Mouse (Mus musculus) layer of hippocampus, postnatal 36 days (tissue): ENCODE measurements around the gene Clnk. TPM values are rescaled to one million over a fixed set of nuclear protein-coding genes. Genes with fewer than 3 reads are reported as not detected.
A peak's percentile ranks its signal among the peaks of the same experiment; 100 is the strongest.

Source experiments
- DNase-seq, 2 experiments: peaks; one replicate each; pipeline ENCODE4 v3.0.0; 2022
- total RNA-seq, 2 experiments: library from RNA; stranded (reverse); gene quantifications; 2 replicates each; pipeline ENCODE4 v1.2.3; 2021

Clnk gene
- total RNA-seq, 2 experiments from 2014 or later: not detected

DNA sequence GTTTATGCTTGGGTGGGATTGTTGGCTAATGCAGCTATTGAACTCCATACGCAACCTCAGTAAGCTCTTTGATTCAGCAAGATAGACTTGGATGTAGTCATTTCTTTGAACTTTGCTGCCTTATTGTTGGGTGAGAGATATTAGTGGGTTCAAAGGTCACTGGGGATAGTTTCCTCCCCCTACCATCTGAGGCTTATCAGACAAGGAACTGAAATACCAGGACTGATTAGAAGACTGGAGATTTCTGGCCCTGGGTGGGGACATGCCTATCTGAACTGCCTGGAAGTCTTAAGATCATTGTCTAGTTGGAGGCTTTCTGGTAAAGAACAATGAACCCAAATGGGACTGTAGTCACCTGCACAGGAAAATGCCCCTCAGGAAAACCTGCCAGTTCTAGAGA, 26.4 kb downstream of the Clnk start:
- no peak for DNase-seq

DNA sequence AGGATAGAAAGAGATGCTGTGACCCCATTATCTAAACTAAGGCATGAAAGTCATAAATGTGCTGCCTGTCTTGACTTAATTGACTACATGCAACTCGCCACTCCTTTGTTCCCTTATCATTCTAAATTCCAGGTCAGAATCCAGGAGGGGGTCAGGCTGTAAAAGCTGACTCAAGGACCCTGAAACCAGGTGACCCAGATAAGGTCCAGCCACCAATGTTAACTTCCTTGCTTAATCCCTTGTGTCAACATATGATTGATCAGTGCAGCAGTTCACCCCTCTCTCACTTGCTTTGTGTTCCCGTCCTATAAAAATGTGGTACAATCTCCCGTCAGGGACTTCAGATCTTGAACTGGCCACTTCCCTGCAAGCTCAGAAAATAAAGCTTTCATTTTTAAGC, 31.1 kb downstream of the Clnk start:
- no peak for DNase-seq

DNA sequence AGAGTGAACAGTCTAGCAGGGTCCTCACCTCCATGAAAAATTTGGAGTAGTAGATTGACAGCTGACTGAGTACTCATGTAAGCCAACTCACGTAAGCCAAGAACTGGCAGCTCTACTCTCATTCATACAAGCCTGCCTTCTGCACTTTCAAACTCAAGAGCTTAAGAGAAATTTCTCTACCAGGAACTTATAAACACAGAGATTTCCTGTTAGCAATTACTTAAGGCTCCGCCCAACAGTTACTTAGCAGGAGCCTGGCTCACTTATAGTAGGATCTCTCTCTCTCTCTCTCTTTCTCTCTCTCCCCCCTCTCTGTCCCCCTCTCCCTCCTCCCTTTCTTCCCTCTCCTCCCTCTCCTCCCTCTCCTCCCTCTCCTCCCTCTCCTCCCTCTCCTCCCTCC, 32.3 kb downstream of the Clnk start:
- DNase-seq: no peak

DNA sequence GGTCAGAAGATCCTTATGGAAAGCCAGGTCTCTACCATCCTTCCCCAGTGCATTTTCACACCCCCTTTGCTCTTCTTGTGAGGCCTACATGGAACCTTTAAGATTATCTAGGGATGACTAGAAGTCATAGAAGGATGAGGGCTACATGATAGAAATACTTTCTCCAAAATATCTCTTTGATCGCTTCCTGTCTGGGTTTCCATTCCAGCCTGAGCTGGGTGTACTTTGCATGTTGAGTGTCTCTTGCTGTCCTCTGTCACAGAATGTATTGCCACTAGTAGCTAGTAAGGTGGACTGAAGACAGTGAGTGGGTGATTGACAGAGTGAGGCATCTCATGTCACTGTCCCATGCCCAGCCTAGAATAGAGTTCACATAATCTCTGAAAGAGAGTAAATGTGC, 36.6 kb downstream of the Clnk start:
- no peak for DNase-seq

DNA sequence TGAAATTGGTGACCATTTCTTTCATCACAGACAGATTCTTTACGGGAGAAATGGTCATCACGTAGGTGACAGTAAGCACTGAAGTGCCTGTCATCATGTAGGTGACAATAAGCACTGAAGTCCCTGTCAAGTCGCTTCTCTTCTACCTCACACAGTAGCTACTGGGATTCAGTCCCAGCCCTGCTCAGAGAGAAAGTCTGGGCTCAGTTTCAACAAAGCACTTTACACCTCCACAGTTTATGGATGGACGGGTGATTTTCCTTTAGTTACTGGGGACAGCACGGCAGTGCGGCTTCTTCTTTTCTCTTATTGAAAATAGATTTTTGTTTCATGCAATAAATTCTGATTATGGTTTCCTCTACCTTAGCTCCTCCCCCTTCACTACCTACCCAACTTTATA, 49.3 kb downstream of the Clnk start:
- no peak for DNase-seq

DNA sequence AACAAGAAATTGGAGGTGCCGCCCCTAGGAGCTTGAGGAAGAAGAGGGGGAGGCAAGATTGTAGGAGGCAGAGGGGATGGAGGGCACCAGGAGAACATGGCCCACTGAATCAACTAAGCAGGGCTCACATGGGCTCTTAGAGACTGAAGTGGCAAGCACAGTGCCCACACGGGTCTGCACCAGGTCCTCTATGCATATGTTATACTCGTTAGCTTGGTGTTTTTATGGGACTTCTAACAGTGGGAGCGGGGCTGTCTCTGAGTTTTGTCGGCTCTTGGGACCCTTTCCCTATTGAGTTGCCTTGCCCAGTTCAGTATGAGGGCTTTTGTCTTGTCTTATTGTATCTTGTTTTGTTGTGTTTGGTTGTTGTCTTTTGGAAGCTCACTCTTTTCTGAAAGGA, 50.0 kb downstream of the Clnk start:
- no peak for DNase-seq

DNA sequence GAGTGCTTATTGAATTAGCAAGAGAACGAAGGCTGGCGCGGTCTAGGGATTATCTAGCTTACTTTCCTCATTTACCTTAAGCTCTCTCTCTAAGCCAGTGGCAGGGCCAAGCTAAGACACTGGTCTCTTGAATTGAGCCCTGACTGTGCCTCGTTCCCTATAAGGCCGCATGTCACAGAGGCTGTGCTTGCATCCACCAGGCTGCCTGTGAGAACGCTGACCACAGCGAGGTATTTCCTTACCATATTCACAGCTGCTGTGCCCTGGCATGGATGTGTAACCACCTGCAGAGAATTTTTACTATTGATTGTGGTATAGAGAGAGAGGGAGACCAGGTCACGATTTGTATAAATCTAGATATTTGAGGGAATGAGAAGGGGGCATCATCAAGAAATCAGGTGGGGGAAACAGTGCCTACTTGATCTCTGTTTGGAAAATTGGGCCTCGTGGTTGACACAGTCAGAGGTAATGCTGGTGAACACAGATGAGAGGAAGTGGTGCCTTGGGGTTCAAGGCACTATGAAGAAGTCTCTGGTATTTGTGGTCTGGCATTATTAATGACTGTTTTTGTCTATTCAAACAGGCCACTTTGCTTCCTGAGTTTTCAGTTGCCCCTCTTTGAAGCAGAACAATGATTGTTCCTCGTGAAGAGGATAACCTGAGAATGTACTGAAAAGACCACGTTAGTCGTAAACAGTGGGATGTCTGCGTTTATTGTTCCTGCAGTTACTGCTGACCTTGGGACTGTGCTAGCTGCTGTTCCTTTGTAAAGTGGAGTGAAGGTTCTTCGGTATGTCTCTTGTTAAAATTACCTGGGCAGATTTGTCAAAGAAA, 52.3 kb downstream of the Clnk start:
- DNase-seq: no peak

DNA sequence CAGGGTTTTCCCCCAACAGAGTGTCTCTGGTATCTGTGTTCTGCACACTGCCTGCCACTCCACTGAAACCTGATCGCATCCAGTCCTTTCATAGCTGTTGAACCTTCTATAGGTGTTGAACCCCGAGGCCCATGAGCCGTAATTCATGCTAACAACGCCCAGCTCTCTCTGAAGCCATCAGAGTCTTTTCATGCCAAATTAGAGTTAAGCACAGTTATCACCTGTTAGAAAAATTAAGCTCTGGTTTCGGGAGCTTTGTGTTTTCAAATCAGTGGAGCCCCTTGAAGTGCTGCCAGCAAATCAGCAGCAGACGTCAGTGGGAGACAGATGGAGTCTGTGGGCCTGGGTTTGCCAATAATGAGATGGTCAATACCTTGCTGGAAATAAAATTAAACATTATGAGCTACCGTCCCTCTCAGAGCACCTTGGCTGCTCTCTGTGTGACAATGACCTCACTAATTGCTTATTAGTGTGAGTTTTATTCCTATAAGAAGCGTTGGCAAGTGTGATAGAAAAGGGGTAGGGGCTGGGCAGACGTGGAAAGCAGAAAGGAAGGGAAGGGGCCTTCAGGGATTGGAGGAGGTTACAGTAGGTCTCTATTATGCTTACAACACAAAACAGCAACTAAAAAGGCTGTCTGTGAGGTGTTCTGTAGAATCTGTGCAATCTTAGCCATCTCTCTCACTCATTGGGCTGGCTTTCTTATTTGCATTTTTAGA, 63.1 kb downstream of the Clnk start:
- DNase-seq: no peak

DNA sequence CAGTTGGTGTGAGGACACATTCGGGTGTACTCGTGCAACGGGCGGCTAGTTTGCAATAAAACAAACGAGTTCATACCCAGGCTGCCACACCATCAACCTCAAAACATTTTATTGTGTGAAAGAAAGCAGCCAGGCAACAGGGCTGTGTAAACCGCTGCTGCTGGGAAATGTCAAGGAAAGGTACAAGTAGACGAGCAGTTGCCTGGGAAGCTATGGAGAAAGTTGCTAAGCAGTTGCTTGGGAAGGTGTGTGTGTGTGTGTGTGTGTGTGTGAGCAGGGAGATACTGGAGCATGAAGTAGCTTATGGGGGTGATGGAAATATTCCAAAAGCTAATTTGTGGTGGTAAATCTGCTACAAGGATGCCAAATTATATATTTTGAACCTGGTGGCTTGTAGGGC, 63.7 kb downstream of the Clnk start:
- DNase-seq: no peak

DNA sequence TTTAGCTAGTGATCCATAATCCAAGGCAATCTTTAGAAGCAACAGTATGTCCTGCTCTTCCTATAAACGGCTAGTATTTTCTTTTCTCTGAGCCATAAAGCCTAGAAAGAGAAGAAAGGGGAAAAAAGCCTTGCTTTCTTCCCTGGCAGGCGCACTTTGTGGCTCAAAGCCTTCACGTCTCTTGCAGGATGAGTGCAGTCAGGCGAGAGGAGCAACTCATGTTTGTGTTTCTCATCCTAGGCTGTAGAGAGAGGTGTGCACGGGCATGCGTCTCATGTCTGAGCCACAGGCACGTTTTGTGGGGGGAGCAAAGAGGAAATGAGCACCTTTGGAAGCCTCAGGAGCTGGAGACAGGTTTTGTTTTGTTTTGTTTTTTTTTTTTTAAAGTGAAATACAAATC, 64.2 kb downstream of the Clnk start:
- DNase-seq: no peak

DNA sequence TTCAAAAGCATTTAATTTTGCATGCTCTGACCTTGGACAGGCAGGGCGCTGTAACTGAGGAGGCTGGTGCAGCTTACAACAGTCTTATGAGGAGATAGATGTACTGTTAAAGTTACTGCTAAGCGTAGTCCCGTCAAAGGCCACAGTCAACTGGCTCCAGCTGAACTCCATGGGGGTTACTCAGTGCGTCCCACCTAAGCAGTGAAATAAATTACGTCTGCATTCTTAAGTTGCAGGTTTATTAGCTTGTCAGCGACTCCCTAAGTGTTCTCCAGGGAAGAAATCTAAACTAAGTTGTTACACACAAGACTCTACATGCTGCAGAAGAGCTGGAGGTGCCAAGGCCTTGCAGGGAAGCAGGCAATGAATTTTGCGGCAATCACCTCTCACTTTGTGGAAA, 77.7 kb downstream of the Clnk start:
- DNase-seq: no peak

DNA sequence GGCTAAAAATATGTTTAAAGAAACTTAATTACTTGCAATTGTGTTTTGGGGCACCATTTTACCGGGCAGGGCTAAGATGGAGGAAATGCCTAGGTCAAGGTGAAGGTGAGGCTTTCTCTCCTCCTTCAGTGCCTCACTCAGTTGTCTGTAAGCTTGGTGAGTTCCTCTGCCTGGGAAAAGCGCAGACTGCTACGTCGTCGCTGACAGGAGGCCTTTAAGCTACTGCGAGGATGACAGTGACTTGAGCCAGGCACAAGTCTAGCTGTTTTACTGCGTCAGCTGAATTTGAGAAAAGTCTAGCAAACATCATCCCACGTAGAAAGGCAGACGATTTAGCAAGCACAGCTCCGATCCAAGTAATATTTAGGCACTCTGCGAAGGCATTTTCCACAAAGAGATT, 81.5 kb downstream of the Clnk start:
- no peak for DNase-seq

DNA sequence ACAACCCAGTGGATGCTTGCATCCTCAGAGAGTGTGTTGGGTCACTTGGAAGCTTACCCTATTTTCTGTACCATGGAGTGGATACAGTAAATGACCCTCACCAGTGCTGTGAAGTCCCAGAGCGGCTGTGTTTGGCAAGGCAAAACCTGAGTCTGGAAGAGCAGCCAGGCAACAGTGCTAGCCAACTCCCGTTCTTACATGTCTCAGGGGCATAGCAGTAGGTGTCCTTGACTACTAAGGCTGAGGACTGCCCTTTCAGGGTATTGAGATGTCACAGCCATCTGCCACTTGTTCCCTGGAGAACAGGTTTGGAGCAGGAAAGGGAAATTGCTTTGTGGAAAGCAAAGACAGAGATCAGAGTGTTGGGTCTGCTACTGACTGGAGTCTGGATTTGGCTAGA, 85.5 kb downstream of the Clnk start:
- DNase-seq: no peak

DNA sequence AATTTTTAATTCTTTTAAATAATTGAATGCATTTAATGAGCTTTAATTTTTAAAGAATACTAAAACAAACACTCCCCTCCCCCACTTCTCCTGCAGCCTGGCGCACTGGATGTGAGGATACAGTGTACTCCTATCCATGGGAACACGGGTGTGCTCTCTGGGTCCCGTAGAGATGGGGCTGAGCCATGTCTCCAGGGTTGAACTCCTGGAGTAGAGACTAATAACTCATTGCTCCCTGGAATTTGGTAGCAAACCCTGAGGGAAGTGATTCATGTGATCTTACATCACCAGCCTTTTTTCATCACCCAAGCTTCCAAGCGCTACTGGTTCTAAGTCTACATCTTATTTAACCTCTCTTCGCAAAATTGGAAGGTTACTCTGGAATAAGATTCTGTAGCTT, 87.8 kb downstream of the Clnk start:
- no peak for DNase-seq

DNA sequence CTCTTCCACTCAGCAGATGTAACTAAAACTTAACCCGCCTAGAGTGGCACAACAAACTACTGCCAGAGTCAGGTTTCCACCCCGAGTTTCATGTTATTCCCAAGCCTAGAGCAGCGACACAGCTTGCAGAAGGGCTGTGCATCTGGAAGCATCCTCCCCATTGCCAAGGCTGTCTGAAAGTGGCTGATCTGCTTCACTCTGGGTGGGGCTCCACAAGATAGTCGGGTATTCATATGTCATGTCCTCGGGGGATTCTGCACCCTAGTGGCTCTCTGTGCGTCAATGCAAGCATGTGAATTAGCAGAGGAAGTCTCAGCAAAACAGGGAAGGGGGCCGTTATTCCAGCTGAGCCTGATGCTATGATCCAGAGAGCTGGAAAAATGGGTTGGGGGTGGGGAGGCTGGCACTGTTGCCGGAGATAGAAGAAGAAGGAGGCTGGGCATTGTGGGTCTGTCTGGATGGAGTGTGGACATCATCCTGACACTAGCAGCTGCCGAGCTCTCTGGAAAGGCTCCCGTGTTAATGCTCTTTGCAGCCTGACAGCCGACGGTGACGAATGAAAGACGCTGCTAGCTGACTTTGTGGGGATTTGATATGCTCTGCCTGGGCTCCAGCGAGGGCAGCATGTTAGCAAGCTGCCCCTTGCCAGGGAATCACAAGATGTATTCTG, 88.6 kb downstream of the Clnk start:
- DNase-seq: peak; percentile 5 to 22

DNA sequence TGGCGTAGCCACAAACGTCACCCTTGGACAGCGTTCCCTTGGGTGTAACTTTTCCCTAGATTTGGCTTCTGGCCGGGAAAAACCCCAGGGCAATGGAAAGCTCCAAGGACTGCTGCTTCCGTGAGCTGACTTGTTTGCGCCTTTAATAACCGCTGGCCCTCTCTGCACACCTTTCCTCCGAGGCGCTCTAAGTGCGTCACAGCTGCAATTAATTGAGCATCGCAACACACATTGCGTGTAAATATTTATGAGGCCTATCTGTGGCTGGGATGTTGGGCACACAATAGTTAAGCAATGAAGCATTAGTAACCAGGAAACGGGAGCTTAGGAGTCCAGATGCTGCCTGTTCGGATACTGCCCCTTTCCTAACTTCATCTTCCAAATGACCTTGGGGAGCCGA, 90.5 kb downstream of the Clnk start:
- DNase-seq: no peak

DNA sequence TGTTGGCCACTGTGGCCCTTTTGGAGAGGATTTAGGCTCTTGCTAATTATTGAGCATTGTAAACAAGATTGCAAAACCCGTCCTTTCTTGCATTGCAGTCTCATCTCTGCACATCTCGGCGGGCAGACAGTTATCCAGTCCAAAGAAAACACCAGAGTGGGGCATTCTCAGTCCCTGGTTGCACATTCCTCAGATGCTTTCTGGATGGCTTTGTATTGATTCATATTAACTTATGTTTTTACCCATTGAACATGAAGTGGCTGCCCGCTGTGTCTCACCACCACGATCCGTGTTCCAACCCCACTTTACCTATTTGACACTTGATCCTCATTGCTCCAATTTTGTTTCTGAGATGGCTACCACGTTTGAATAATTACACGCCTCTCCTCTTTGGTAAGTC, 90.9 kb downstream of the Clnk start:
- DNase-seq: no peak

DNA sequence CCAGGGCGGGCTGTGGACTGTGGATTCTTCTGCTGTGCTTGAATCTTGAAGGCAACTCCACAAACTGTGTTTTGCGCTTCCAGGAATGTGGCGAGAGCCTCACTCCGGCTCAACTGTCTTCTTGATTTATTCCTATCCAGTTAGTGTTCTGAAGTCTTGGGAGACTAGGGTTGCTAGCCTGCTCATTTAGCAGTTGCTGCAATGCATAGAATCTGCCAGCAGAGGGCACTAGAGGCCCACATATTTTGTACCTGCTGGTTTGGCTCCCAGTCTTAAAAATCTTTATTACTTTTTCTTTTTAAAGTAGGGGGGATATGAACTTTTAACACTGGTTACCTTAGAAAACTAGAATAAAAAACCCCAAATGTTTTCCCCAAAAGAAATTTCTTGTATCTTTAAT, 94.8 kb downstream of the Clnk start:
- peak; percentile 65 to 67 for DNase-seq

DNA sequence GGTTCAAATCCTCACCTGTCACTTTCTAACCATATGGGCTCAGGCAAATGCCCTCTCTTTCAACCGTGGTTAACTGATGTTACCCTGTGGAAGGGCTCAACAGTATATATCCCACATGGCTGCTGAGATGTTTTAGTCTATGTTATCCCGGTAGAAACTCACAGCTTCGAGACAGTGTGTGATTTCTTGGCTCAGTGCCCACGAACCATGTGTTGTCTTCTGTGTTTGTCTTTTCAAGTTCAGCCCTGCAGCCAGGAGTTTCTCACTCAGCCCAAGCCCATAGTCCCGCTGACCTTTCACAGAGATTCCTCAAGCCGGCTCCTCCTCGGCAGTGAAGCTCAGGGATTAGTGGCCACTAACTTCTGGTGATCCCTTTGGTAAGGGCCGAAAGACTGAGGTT, 96.0 kb downstream of the Clnk start:
- no peak for DNase-seq

DNA sequence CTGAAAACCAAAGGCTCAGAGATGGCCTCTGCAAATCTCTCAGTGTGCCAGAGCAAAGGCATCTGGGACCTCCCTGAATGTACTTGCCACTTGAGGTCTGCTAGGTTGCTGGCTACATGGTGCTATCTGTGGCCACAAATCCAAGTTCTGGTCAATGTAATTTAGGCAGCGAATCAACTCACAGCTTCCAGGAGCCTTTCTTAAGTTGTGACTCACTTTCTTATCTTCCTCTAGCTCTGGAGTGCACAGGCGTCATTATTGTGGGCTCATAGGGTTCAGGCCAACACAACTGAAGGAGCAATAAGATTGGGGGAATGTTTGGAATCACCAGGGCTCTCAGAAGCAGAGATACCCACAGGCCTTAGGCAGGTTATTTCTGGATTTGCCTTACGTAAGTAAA, 96.6 kb downstream of the Clnk start:
- no peak for DNase-seq

DNA sequence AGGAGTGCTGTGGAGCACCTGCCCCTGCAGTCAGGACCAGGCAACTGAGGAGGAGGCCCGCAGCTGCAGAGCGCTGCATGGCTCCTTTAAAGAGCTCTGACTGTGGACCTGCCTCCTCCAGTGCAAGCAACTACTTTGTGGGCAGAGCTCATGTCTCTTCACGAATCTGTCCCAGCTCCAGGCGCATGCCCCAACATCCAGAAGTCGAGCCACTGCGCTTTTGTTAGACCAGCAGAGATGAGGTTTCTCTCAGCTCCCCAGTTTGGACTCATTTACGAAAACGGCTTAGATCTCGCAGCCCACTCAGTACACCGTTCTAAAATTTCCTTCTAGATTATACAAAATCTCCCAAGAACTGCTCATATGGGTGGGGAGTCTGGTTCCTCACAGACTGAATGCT, 101.1 kb downstream of the Clnk start:
- no peak for DNase-seq

DNA sequence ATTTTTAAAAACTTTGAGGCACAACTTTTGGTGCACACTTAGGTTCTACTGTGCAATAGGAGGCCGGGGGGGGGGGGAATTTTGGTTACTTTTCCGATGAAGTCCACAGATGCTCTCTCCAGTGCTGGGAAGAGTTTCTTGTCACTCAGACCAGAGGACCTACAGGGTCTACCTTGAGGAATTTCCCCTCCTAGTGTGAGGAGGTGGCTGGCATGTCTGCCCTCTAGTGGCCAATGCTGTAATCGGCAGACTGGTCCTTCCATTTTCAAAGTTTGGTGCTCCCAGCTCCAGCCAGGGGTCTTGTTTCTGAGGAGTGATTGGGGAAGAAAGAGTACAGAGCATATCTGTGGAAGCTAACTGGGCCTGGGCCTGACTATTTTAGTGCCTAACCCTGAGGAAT, 121.7 kb downstream of the Clnk start:
- peak; percentile 12 to 14 for DNase-seq

DNA sequence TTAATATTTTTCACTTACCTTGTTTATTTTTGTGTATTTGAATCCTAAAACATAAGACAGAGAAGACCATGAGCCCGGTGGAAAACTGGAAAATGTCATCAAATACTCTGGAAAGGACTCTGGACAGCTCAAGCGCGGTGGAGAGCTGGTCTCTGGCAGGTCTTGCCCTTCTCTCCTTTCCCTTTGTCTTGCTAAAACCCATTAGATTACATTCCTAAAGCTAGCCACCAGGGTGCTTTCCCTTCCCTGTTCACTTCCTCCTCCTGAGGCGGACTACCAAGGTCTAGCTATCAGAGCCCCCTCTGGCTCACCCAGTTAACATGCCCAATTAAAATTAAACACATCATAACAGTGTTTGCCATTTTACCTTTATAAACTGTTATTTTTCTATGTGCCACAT, 123.9 kb downstream of the Clnk start:
- DNase-seq: no peak
